Mouse (Mus musculus) heart, postnatal 0 days (tissue): ENCODE measurements at regions not wholly inside any gene's neighbourhood (a gene's known extent, or its start where the extent isn't known, plus 50 kb on each side); places are given as distances from the start of the nearest gene placed in this dataset.

Experiments used
- CTCF ChIP-seq: IDR thresholded peaks from 2 replicates; pipeline ENCODE4 v1.5.1; 2016; ENCODE audit warnings: antibody characterized with exemption, control low read depth, low read depth
- EP300 ChIP-seq: IDR thresholded peaks from 2 replicates; pipeline ENCODE4 v1.6.1; 2016; ENCODE audit warnings: antibody characterized with exemption, low read depth

GRCm38 (mm10) chr16:85680351-85680750, 122.6 kb downstream of the Adamts1 start:
- TF ChIP-seq CTCF (no peak), EP300 (no peak)
